26 mouse cellular contexts compared by ENCODE assay signal in the genomic region with DNA sequence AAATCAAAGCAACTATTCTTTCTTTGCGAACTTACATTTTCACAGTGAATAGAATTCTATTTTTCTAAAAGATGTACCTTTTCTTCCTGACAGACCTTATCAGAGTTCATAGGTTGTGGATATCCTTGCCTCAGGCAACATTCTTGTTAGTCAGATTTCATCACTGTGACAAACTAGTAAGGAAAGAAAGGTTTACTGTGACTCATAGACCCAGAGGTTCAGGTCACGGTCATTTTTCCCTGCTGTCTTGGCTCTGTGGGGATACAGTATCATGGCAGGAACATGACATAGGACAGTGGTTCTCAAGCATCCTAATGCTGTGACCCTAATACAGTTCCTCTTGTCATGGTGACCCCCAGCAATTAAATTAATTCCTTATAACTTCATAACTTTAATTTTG.
"Had no signal": no experiment of that assay in that cellular context is flagged by ENCODE, and none has a peak within 500 bp of the region (broad histone marks: within the 10 kb centered on the region; RNA-seq: fewer than 3 reads in every experiment).

No protein-coding gene starts in this region.

- DNase-seq: gastrocnemius, adult 2 months; gastrocnemius, postnatal 10 days; gastrocnemius, postnatal 25 days; heart, adult 18-20 months; heart, postnatal 10 days; heart, postnatal 4 days; kidney, adult 18-20 months; kidney, adult 8-10 months; kidney, postnatal 10 days; kidney, postnatal 25 days; kidney, postnatal 4 days; left cerebral cortex, postnatal 4 days had no signal

- H3K4me2 ChIP-seq: heart, embryonic 12.5 days; hindbrain, embryonic 12.5 days; hindbrain, embryonic 14.5 days; intestine, embryonic 15.5 days; limb, embryonic 13.5 days; limb, embryonic 15.5 days; liver, embryonic 12.5 days had no signal

- H3K4me1 ChIP-seq: liver, embryonic 12.5 days had no signal

- H3K27me3 ChIP-seq: heart, embryonic 12.5 days; hindbrain, embryonic 12.5 days; intestine, embryonic 15.5 days; limb, embryonic 13.5 days; limb, embryonic 15.5 days; liver, embryonic 12.5 days had no signal

- H3K4me3 ChIP-seq: gastrocnemius, adult 2 months; heart, embryonic 10.5 days; heart, embryonic 12.5 days; hindbrain, embryonic 10.5 days; hindbrain, embryonic 12.5 days; intestine, embryonic 15.5 days; layer of hippocampus, adult 2 months; limb, embryonic 13.5 days; limb, embryonic 15.5 days; liver, embryonic 12.5 days had no signal

- H3K9ac ChIP-seq: heart, embryonic 12.5 days; hindbrain, embryonic 12.5 days; hindbrain, embryonic 14.5 days; intestine, embryonic 15.5 days; limb, embryonic 13.5 days; limb, embryonic 15.5 days; liver, embryonic 12.5 days; liver, embryonic 14.5 days had no signal

- H3K9me3 ChIP-seq: heart, embryonic 10.5 days; heart, embryonic 12.5 days; hindbrain, embryonic 10.5 days; hindbrain, embryonic 12.5 days; intestine, embryonic 15.5 days; limb, embryonic 13.5 days; limb, embryonic 15.5 days; liver, embryonic 12.5 days had no signal

- ATAC-seq: hindbrain, embryonic 16.5 days; inflammation-experienced regulatory T-cells, adult 6 months; intestine, embryonic 15.5 days; intestine, postnatal 0 days; liver, embryonic 12.5 days had no signal

- H3K27ac ChIP-seq: gastrocnemius, adult 2 months; heart, embryonic 10.5 days; hindbrain, embryonic 10.5 days; hindbrain, embryonic 12.5 days; hindbrain, embryonic 14.5 days; intestine, embryonic 15.5 days; layer of hippocampus, adult 2 months; limb, embryonic 13.5 days; limb, embryonic 15.5 days; liver, embryonic 12.5 days; liver, embryonic 14.5 days had no signal

- H3K36me3 ChIP-seq: heart, embryonic 10.5 days; heart, embryonic 12.5 days; hindbrain, embryonic 10.5 days; hindbrain, embryonic 12.5 days; intestine, embryonic 15.5 days; limb, embryonic 13.5 days; limb, embryonic 15.5 days; liver, embryonic 12.5 days had no signal
